Mouse (Mus musculus) testis, adult 2 months (tissue): ENCODE data around the gene Palm.

Source experiments
- CTCF ChIP-seq: fragments of 200-500 bp; IDR thresholded peaks from 2 replicates; pipeline ENCODE4 v1.5.1; 2012; ENCODE audit warnings: low read depth, mild to moderate bottlenecking, inconsistent platforms, low read length, moderate library complexity; ENCODE audit not compliant: control insufficient read depth, insufficient read depth, insufficient replicate concordance
- POLR2A ChIP-seq: fragments of 200-500 bp; IDR thresholded peaks from 2 replicates; pipeline ENCODE4 v1.6.1; 2012; ENCODE audit warnings: low read depth, mild to moderate bottlenecking, inconsistent platforms, low read length, moderate library complexity; ENCODE audit not compliant: control insufficient read depth

- TF ChIP-seq POLR2A (0 out of 2 replicates have a peak, but pooled peaks have one; percentile 38), CTCF (no peak)
These were observed 47.5 kb downstream of the Palm start for GRCm38 (mm10) chr10:79840644-79841551.
